Mouse (Mus musculus) frontal cortex, postnatal 36 days (tissue): Measurements from ENCODE around the gene Pilrb1.

ENCODE experiments used
- DNase-seq, 2 experiments: peaks; one replicate each; pipeline ENCODE4 v3.0.0; 2022; ENCODE audit warnings: low spot score in 2 of 2

Pilrb1 gene

DNA sequence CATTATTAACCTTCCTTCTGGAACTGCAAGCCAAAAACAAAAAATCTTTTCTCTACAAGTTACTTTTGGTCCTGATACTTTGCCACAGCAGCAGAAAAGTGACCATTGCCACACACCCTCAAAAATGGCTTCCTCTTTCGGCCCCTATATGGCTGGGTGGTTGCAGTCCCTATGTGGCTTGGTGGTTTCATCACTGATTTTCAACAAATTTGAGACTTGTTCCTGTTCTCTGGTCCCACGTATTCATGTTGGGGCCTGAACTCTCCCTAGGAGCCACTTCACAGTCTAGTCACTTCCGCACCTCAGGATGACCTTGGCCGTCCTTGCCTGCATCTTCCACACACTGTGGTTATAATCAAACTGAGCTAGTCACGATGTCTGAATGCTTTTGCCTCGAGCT, 29.2 kb downstream of the Pilrb1 start:
- no peak for DNase-seq

DNA sequence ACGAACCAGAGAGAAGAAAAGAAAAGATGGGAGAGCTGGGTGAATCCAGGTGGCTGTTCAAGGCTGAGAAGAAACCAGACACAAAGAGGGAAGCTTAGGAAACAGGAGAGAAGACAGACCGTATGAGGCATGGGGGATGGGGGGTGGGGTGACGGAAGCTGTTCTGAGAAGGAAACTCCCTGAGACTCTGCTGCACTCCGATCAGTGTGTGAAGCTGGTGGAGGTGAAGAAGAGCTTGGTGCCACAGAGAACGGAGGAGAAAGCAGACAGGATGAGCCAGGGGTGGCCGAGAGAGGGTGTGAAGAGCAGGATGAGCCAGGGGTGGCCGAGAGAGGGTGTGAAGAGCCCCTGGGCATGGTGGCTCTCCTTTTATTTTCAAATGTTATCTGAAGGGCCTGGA, 31.5 kb downstream of the Pilrb1 start:
- no peak for DNase-seq

- DNase-seq, result no peak
Measured at GRCm38 (mm10) chr5:137825971-137826370, 31.9 kb downstream of the Pilrb1 start.

DNA sequence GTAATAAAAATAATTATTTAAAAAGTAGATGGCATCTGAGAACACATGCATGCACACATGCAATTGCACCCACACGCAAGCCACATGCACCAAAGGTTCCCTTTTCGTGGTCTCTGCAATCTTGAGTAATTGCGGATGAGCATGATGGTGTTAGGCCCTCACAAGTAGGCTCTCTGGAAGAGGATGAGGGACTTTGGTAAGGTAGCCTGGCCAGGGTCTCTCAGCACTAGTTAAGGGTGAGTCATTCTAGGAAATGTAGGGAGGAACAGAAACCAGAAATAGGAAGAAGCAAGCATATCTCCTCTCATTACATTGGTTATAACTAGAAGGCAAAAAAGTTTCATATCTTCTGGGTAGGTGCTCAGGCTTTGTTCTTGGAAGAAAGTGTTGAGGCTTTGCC, 32.9 kb downstream of the Pilrb1 start:
- no peak for DNase-seq

DNA sequence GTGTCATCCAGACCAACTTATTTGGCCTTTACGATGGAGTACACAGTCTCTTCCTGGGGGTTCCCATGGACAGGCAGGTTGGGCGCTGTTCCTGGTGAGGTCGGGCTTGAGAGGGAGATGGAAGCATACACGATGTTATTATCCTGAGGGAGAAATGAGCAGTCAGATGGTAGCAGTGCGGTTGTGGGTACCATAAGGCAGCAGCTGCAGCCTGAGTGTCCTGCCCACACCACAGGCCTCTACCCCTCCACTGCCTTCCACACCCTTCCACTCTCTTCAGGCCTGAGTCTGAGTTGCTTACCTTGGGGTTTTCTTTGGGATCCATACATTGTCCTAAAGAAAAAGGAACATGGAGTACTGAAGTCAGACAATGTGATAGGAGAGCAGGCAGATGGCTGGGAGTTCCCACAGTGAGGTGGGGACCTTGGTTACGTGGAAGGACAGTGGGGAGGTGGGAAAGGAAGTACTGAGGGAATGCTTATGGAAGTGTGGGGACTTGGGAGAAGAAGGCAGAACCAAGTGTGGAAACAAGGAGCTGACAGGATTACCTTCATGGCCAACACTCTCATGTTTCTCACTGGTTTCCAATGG, 34.4 kb downstream of the Pilrb1 start:
- no peak for DNase-seq

DNA sequence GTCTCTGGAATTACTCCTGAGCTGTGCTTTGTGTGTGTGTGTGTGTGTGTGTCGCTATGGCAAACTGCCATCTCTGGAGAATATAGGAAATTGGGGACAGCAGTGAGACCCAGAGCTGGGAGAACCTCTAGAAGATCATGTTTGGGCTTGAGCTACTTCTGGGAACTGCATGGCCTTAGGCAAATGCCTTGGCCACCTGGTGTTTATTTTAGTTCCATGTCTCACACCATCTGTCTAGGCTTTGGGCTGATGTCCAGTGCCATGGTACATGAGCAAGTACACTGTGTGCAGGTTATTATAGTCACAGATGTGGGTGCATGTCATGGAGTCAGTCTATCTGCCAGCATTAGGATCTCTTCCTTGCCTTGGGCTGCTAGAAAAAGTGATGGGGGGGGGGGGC, 35.3 kb downstream of the Pilrb1 start:
- DNase-seq, result no peak

DNA sequence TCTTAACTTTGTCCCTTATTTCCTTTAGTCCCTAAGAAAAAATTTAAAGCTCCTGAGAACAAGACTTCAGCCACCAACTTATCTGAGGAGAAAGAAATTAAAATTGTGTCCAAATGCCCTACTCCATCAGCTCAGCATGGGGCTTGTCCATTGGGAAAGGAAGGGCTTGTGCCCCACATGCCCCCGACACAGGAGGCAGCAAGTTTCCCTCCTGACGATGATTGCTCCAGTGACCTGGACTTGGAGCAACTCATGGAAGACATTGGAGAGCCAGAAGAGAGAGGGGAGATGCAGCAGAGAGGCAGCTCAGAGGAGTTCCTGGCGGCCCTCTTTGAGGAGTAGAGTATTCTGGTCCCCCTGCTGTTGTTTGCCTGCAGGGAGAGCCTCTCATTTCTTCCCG, 35.8 kb downstream of the Pilrb1 start:
- no peak for DNase-seq

DNA sequence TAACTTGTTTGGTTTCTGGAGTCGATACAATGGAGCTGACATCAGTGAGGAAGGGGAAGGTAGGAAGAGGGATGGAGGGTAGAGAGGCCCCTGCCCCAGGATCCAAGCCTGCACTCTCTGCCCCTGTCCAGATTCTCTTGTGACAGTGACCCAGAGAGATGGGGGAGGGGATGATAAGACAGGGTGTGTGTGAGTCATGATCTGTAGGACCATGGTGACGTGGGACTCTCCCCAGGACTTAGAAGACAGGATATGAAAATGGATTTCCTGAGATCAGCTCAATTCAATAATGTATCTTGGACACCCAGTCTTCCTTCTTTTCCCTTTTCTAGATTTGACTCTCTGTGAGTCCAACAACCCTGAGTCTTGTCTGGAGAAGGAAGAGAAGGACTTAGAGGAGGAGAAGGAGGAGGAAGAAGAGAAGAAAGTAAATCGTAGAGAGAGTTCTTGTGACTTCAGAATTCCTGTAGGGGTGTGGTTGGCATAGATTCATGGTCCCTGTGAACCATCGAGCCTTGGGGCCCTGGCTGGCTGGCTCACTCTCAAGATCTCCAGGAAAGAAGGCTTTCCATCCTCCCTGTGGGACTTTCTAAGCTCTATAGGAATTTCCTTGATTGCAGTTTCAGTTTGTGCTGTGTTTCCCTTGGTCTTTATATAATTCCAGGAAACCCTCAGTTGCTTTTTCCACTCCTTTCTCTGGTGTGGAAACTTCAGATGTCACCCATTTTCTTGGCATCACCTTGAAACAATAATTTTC, 40.3 kb downstream of the Pilrb1 start:
- no peak for DNase-seq

DNA sequence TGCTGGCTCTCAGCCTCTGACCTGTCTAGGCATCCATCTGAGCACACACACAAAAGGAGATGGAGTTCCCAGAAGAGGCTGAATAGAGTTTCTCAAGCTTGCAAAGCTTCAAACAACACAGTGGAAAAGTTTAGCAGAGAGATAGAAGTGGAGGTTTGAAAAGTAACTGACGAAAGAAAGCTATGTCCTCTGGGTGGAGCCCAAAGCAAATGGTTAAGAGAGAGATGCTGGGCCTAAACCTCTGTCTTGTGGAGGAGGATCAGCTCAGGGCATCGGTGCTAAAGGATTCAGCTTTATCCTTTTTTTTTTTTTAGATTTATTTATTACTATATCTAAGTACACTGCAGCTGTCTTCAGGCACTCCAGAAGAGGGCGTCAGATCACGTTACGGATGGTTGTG, 49.6 kb downstream of the Pilrb1 start:
- DNase-seq, result no peak

DNA sequence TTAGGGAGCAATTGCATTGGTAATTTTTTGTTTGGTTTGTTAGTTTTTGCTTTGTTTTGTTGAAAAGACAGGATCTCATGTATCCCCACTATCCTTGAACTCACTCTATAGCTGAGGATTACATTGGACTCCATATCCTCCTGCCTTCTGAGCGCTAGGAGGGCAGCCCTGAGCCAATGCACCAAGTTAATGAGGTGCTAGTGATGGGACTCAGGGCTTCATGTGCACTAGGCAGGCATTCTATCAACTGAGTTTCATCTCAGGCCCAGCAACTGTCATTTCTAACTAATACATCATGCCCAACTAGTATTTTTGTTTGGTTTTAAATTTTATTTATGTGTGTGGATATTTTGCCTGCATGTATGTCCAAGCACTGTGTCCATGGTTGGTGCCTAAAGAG, 51.7 kb downstream of the Pilrb1 start:
- DNase-seq, result no peak
